Mouse (Mus musculus) midbrain, postnatal 0 days (tissue): Measurements from ENCODE around the gene Gpr142. TPM values are rescaled to one million over a fixed set of nuclear protein-coding genes. Genes with fewer than 3 reads are reported as not detected.

Source experiments
- ATAC-seq: fragments of 200-750 bp; cut with Nextera tagmentation; 2 replicates; pipeline ENCODE4 v1.8.0; 2017; ENCODE audit warnings: moderate number of reproducible peaks, mild to moderate bottlenecking, moderate TSS enrichment, moderate library complexity; ENCODE audit not compliant: low FRiP score
- DNase-seq: peaks from one replicate; pipeline ENCODE4 v3.0.0-alpha.2; 2015; ENCODE audit warnings: low spot score
- H3K27ac ChIP-seq: fragments of 300-500 bp; sonication (generic); 2 replicates; pipeline ENCODE4 v1.5.1; 2014; ENCODE audit warnings: low read depth, mild to moderate bottlenecking, low read length, mixed read lengths
- H3K27me3 ChIP-seq: fragments of 300-500 bp; sonication (generic); 2 replicates; pipeline ENCODE4 v1.6.1; 2014; ENCODE audit warnings: low read length, control low read depth, mixed read lengths; ENCODE audit not compliant: insufficient read depth
- H3K36me3 ChIP-seq: fragments of 300-500 bp; sonication (generic); 2 replicates; pipeline ENCODE4 v1.6.1; 2014; ENCODE audit warnings: low read length, control low read depth, mixed read lengths; ENCODE audit not compliant: insufficient read depth
- H3K4me1 ChIP-seq: fragments of 300-500 bp; sonication (generic); 2 replicates; pipeline ENCODE4 v1.6.1; 2014; ENCODE audit warnings: mild to moderate bottlenecking, control low read depth, antibody characterized with exemption, low read length, mixed read lengths; ENCODE audit not compliant: insufficient read depth
- H3K4me2 ChIP-seq: fragments of 300-500 bp; sonication (generic); 2 replicates; pipeline ENCODE4 v1.6.1; 2014; ENCODE audit warnings: low read depth, mild to moderate bottlenecking, low read length, mixed read lengths; ENCODE audit not compliant: poor library complexity, severe bottlenecking
- H3K4me3 ChIP-seq: fragments of 300-500 bp; sonication (generic); 2 replicates; pipeline ENCODE4 v1.5.1; 2014; ENCODE audit warnings: low read depth, mild to moderate bottlenecking, low read length, moderate library complexity
- H3K9ac ChIP-seq: fragments of 300-500 bp; sonication (generic); replicated peaks from 2 replicates; pipeline ENCODE4 v1.6.1; 2014; ENCODE audit warnings: mild to moderate bottlenecking, low read length, moderate library complexity, mixed read lengths; ENCODE audit not compliant: poor library complexity, severe bottlenecking
- H3K9me3 ChIP-seq: fragments of 300-500 bp; sonication (generic); 2 replicates; pipeline ENCODE4 v1.6.1; 2016; ENCODE audit warnings: low read length, control low read depth
- CTCF ChIP-seq: IDR thresholded peaks from 2 replicates; pipeline ENCODE4 v1.5.1; 2016; ENCODE audit warnings: antibody characterized with exemption, mild to moderate bottlenecking
- WGBS: fragments of 180-500 bp; shearing (Covaris S2); extraction: QIAGEN DNeasy Blood & Tissue Kit; methylation state at CpG from one replicate; pipeline ENCODE4 v1.1.7; 2014; 5-methylcytosine and 5-hydroxymethylcytosine counted together
- polyA plus RNA-seq: library from polyadenylated mRNA; unstranded; fragments of >200 nt; fragmentation: Nextera tagmentation; extraction: Ambion mirVana; gene quantifications from 2 replicates; pipeline ENCODE4 v1.2.1, GENCODE M21; 2015
- total RNA-seq: library from RNA; depleted of rRNA; stranded (reverse); fragments of >200 nt; gene quantifications from 2 replicates; pipeline ENCODE4 v1.2.3, GENCODE M21; 2014

Gene Gpr142
- total and polyA plus RNA-seq, 2 experiments from 2014 or later: not detected

DNA sequence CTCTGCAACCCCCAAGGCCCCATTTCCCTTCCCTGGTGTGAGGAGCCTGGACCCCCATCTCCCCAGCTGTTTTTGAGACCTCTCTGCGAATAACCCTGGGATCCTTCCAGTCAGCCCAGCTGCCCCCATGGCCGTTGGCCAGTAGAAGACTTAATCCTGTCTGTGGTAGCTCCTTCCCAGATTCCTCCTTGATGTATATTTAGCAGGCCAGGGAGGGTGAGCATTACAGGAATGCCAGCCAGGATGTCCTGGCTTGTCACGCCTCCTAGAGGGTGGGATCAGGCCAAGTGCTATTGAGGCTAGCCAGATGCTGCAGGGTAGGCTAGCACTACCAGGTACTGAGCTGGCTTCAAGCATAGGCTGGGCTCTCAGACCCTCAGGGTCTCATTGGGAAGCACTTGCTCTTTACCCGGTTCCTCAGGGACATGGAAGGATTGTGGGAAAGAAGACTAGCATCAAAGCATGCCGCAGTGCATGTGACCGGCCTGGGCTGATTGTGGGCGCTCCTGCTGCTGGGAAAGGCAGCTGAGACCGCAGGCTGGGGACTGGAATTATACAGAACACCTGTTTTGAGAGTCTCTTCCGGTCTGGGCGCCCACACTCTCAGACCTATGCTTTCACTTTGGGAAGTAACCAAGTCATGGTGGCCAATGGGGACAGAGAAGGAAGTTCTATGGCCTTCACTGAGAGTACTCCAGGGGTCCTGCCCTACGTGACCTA is 16.3 kb downstream of the Gpr142 start:
- Histone ChIP-seq H3K4me3 (no peak overlapping the region), H3K27ac (no peak overlapping the region), H3K4me1 (no peaks in the 10 kb centered on the region), H3K9me3 (no peaks in the 10 kb centered on the region), H3K27me3 (no peaks in the 10 kb centered on the region), H3K4me2 (no peak overlapping the region), H3K9ac (no peak overlapping the region), H3K36me3 (no peaks in the 10 kb centered on the region)
- ATAC-seq (no peak), DNase-seq (no peak)
- TF ChIP-seq CTCF: no peak
- WGBS: 76% methylated on average over 11 of the region's 11 CpGs

DNA sequence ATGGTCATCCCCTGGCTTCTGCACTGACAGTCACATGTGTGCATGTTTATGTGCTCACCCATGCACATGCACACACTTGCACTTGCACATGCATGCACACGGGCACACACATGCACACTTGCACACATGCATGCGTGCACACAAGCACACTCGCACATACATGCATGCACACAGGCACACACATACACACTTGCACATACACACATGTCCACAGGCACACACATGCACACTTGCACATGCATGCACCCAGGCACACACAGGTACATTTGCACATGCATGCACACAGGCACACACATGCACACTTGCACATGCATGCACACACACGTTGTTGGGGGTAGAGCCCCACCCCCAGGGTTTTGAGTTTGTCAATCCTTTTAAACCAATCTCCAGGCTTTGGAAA is 18.2 kb downstream of the Gpr142 start:
- 94% methylated on average over 4 of the region's 4 CpGs for WGBS
- ATAC-seq: no peak

DNA sequence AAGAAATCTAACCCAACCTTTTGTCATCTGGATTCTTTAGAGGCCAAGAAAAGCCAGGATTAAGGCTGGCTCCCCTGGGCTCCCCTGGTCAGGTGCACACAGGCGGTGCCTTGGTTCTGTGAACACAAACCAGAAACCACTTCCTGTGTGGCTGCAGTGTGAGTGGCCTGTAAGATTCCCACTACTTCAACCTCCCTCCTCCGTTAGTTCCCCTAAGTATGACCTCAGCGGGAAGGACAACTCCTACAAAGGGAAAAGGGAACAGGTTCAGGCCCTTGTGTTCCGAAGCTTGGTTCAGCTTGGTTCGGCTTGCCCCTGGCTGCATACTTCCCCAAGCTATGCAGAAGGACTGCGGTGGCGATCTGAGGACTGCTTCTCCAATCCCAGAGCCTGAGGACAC is 19.5 kb downstream of the Gpr142 start:
- Histone ChIP-seq H3K27ac (no peak overlapping the region), H3K9me3 (no peaks in the 10 kb centered on the region), H3K36me3 (no peaks in the 10 kb centered on the region), H3K9ac (no peak overlapping the region), H3K27me3 (no peaks in the 10 kb centered on the region), H3K4me2 (no peak overlapping the region), H3K4me3 (no peak overlapping the region), H3K4me1 (no peaks in the 10 kb centered on the region)
- no peak for ATAC-seq
- WGBS: 96% methylated on average over 7 of the region's 7 CpGs
- no peak for DNase-seq
- TF ChIP-seq CTCF: no peak

More for the DNA sequence above, 18.2 kb downstream of the Gpr142 start:
- TF ChIP-seq CTCF: no peak
- Histone ChIP-seq H3K36me3 (no peaks in the 10 kb centered on the region), H3K9ac (no peak overlapping the region), H3K4me1 (no peaks in the 10 kb centered on the region), H3K4me3 (no peak overlapping the region), H3K9me3 (no peaks in the 10 kb centered on the region), H3K27me3 (no peaks in the 10 kb centered on the region), H3K27ac (no peak overlapping the region), H3K4me2 (no peak overlapping the region)
- DNase-seq: no peak

DNA sequence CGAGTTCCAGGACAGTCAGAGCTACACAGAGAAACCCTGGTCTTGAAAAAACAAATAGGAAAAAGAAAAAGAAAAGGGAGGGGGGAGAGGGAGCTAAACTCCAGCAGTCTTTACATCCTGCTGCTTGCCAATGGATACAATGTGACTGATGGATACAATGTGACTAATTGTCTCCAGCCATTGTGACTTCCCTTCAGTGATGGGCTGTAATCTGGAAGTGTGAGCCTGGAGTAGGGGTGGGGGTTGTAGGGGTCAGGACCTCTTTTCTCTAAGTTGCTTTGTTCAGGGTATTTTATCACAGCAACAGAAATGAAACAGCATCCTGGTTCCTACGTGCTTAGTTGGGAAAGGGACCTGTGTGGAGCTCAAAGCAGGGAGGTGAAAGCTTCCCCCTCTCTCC is 20.4 kb downstream of the Gpr142 start:
- Histone ChIP-seq H3K4me2 (no peak overlapping the region), H3K27ac (no peak overlapping the region), H3K4me1 (no peaks in the 10 kb centered on the region), H3K27me3 (no peaks in the 10 kb centered on the region), H3K9me3 (no peaks in the 10 kb centered on the region), H3K36me3 (no peaks in the 10 kb centered on the region), H3K4me3 (no peak overlapping the region), H3K9ac (no peak overlapping the region)
- WGBS: 39% methylated on average over 2 of the region's 2 CpGs
- no peak for TF ChIP-seq CTCF
- ATAC-seq: no peak
- DNase-seq: no peak

DNA sequence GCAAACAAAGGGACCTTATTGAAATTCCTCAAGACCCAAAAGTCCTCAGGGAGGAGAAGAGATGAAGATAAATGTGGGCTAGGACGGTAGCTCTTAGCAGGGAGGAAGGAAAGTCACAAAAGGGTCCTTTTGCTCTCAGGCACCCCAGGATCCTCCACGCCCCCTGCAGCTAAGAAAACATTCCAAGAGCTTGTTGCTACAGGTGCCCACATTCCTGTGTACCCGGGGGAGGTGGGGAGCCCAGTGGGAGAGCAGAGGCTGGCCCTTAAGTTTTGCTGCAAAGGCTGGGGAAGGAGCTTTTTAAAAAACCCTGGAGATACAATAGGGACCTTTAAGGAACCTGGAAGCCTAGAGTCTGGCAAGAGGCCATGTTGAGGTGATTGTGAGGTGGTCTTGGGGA is 21.7 kb downstream of the Gpr142 start:
- no peaks in the 10 kb centered on the region for H3K27me3 ChIP-seq
- ATAC-seq (no peak), DNase-seq (no peak)
- 60% methylated on average over 3 of the region's 3 CpGs for WGBS
- no peak overlapping the region for H3K27ac ChIP-seq
- no peak overlapping the region for H3K9ac ChIP-seq
- H3K4me3 ChIP-seq: no peak overlapping the region
- no peak for TF ChIP-seq CTCF
- no peak overlapping the region for H3K4me2 ChIP-seq
- H3K36me3 ChIP-seq: no peaks in the 10 kb centered on the region
- no peaks in the 10 kb centered on the region for H3K9me3 ChIP-seq
- no peaks in the 10 kb centered on the region for H3K4me1 ChIP-seq

DNA sequence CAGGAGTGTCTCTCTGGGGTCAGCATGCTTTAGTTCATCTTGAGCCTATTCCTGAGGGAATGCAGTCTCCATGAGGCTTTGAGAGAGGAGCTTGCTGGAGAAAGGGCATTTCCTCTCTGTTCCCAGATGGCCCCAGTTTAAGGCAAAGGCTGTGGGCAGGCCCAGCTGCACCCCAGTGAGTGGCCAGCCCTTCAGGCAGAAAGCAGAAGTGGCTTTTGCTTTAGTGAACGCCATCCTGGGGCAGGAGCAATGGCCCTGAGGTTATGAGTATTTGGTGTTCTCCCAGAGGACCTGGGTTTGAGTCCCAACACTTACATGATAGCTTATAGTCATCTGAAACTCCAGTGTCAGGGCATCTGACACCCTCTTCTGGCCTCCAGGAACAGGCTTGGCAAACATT is 22.6 kb downstream of the Gpr142 start:
- no peaks in the 10 kb centered on the region for H3K36me3 ChIP-seq
- no peak for ATAC-seq
- no peak for TF ChIP-seq CTCF
- no peak overlapping the region for H3K9ac ChIP-seq
- no peaks in the 10 kb centered on the region for H3K9me3 ChIP-seq
- H3K4me1 ChIP-seq: no peaks in the 10 kb centered on the region
- H3K4me2 ChIP-seq: no peak overlapping the region
- no peak for DNase-seq
- 67% methylated on average over 1 of the region's 1 CpGs for WGBS
- no peak overlapping the region for H3K27ac ChIP-seq
- no peak overlapping the region for H3K4me3 ChIP-seq
- no peaks in the 10 kb centered on the region for H3K27me3 ChIP-seq
